Mouse (Mus musculus) forebrain, embryonic 12.5 days (tissue): Measurements from ENCODE around the gene Tbcd. TPM values are rescaled to one million over a fixed set of nuclear protein-coding genes. Genes with fewer than 3 reads are reported as not detected.
"Not testable (repeated sequence)": the region's sequence is repeated elsewhere in the genome, so short reads cannot be mapped to it uniquely, and the experiment has no call there.

Experiments
- ATAC-seq: fragments of 200-750 bp; cut with Nextera tagmentation; 2 replicates; pipeline ENCODE4 v1.8.0; 2017; ENCODE audit warnings: moderate TSS enrichment; ENCODE audit not compliant: low FRiP score
- H3K27ac ChIP-seq: fragments of 300-500 bp; sonication (generic); 2 replicates; pipeline ENCODE4 v1.5.1; 2016; ENCODE audit warnings: mild to moderate bottlenecking
- H3K27me3 ChIP-seq: fragments of 300-500 bp; sonication (generic); 2 replicates; pipeline ENCODE4 v1.6.1; 2016; ENCODE audit warnings: mild to moderate bottlenecking
- H3K36me3 ChIP-seq: fragments of 300-500 bp; sonication (generic); replicated peaks from 2 replicates; pipeline ENCODE4 v1.6.1; 2016; ENCODE audit warnings: mild to moderate bottlenecking
- H3K4me1 ChIP-seq: fragments of 300-500 bp; sonication (generic); 2 replicates; pipeline ENCODE4 v1.6.1; 2016
- H3K4me2 ChIP-seq: fragments of 300-500 bp; sonication (generic); 2 replicates; pipeline ENCODE4 v1.6.1; 2016; ENCODE audit warnings: mild to moderate bottlenecking, moderate library complexity
- H3K4me3 ChIP-seq: fragments of 300-500 bp; sonication (generic); replicated peaks from 2 replicates; pipeline ENCODE4 v1.5.1; 2016; ENCODE audit warnings: mild to moderate bottlenecking
- H3K9ac ChIP-seq: fragments of 300-500 bp; sonication (generic); 2 replicates; pipeline ENCODE4 v1.6.1; 2016; ENCODE audit warnings: mild to moderate bottlenecking
- H3K9me3 ChIP-seq: fragments of 300-500 bp; sonication (generic); 2 replicates; pipeline ENCODE4 v1.6.1; 2016
- WGBS: fragments of 180-500 bp; shearing (Covaris S2); methylation state at CpG from one replicate; pipeline ENCODE4 v1.1.7; 2016; 5-methylcytosine and 5-hydroxymethylcytosine counted together
- polyA plus RNA-seq: library from polyadenylated mRNA; unstranded; fragments of >200 nt; fragmentation: Nextera tagmentation; extraction: Ambion mirVana; gene quantifications from 2 replicates; pipeline ENCODE4 v1.2.1, GENCODE M21; 2016

Tbcd gene
- polyA plus RNA-seq, 1 experiment from 2014 or later: 56.0 TPM

- 59% methylated on average over 10 of the region's 10 CpGs for WGBS
- no peak for ATAC-seq
- no peaks in the 10 kb centered on the region; the same call in 1 of the 2 replicates for H3K36me3 ChIP-seq
Measured at GRCm38 (mm10) chr11:121652547-121653305, 201.0 kb downstream of the Tbcd start.

GRCm38 (mm10) chr11:121653631-121654030 is 201.9 kb downstream of the Tbcd start:
- Histone ChIP-seq H3K9me3 (no peaks in the 10 kb centered on the region), H3K9ac (no peak overlapping the region), H3K4me1 (no peaks in the 10 kb centered on the region), H3K4me3 (no peak overlapping the region), H3K4me2 (no peak overlapping the region), H3K27me3 (no peaks in the 10 kb centered on the region), H3K27ac (no peak overlapping the region), H3K36me3 (no peaks in the 10 kb centered on the region)
- 86% methylated on average over 4 of the region's 4 CpGs for WGBS
- ATAC-seq: no peak

More at GRCm38 (mm10) chr11:121652547-121653305, 201.0 kb downstream of the Tbcd start:
- Histone ChIP-seq H3K27me3 (no peaks in the 10 kb centered on the region), H3K9ac (no peak overlapping the region), H3K9me3 (no peaks in the 10 kb centered on the region), H3K4me3 (no peak overlapping the region), H3K4me2 (no peak overlapping the region), H3K27ac (no peak overlapping the region), H3K4me1 (no peaks in the 10 kb centered on the region)

GRCm38 (mm10) chr11:121654406-121654945 is 202.7 kb downstream of the Tbcd start:
- Histone ChIP-seq H3K9ac (no peak overlapping the region), H3K4me2 (no peak overlapping the region), H3K27ac (no peak overlapping the region), H3K4me3 (no peak overlapping the region), H3K4me1 (no peaks in the 10 kb centered on the region), H3K27me3 (no peaks in the 10 kb centered on the region), H3K36me3 (no peaks in the 10 kb centered on the region), H3K9me3 (no peaks in the 10 kb centered on the region)
- WGBS: 91% methylated on average over 9 of the region's 9 CpGs
- ATAC-seq: no peak

GRCm38 (mm10) chr11:121655166-121655806 is 203.5 kb downstream of the Tbcd start:
- Histone ChIP-seq H3K4me3 (no peak overlapping the region), H3K9me3 (no peaks in the 10 kb centered on the region), H3K4me1 (no peaks in the 10 kb centered on the region), H3K27ac (no peak overlapping the region), H3K9ac (no peak overlapping the region), H3K4me2 (no peak overlapping the region), H3K27me3 (no peaks in the 10 kb centered on the region), H3K36me3 (no peaks in the 10 kb centered on the region)
- no peak for ATAC-seq
- 87% methylated on average over 6 of the region's 6 CpGs for WGBS

- H3K36me3 ChIP-seq: no peaks in the 10 kb centered on the region
Measured at GRCm38 (mm10) chr11:121655807-121656511, 204.2 kb downstream of the Tbcd start.

GRCm38 (mm10) chr11:121658151-121658550 is 206.4 kb downstream of the Tbcd start:
- ATAC-seq: no peak
- H3K36me3 ChIP-seq: no peaks in the 10 kb centered on the region
- WGBS: 67% methylated on average over 1 of the region's 1 CpGs
- H3K9ac ChIP-seq: no peak overlapping the region
- H3K27me3 ChIP-seq: no peaks in the 10 kb centered on the region
- no peak overlapping the region for H3K4me3 ChIP-seq
- H3K27ac ChIP-seq: no peak overlapping the region
- H3K9me3 ChIP-seq: no peaks in the 10 kb centered on the region
- H3K4me2 ChIP-seq: no peak overlapping the region
- H3K4me1 ChIP-seq: no peaks in the 10 kb centered on the region

More at GRCm38 (mm10) chr11:121655807-121656511, 204.2 kb downstream of the Tbcd start:
- Histone ChIP-seq H3K9me3 (no peaks in the 10 kb centered on the region), H3K27me3 (no peaks in the 10 kb centered on the region), H3K4me2 (no peak overlapping the region), H3K27ac (no peak overlapping the region), H3K4me3 (no peak overlapping the region), H3K9ac (no peak overlapping the region), H3K4me1 (no peaks in the 10 kb centered on the region)
- 86% methylated on average over 6 of the region's 6 CpGs for WGBS
- no peak for ATAC-seq

- not testable (repeated sequence) for ATAC-seq
- WGBS: 92% methylated on average over 2 of the region's 2 CpGs
Measured at GRCm38 (mm10) chr11:121660604-121661003, 208.9 kb downstream of the Tbcd start.

GRCm38 (mm10) chr11:121661116-121661515 is 209.4 kb downstream of the Tbcd start:
- H3K9me3 ChIP-seq: no peaks in the 10 kb centered on the region
- no peak overlapping the region for H3K4me2 ChIP-seq
- H3K4me1 ChIP-seq: no peaks in the 10 kb centered on the region
- no peaks in the 10 kb centered on the region for H3K27me3 ChIP-seq
- ATAC-seq: no peak
- 95% methylated on average over 2 of the region's 2 CpGs for WGBS
- no peak overlapping the region for H3K4me3 ChIP-seq
- H3K36me3 ChIP-seq: no peaks in the 10 kb centered on the region
- no peak overlapping the region for H3K9ac ChIP-seq
- no peak overlapping the region for H3K27ac ChIP-seq

More at GRCm38 (mm10) chr11:121660604-121661003, 208.9 kb downstream of the Tbcd start:
- not testable (repeated sequence) for H3K4me3 ChIP-seq, H3K27me3 ChIP-seq, H3K9ac ChIP-seq, H3K9me3 ChIP-seq, H3K27ac ChIP-seq, H3K36me3 ChIP-seq, H3K4me1 ChIP-seq, H3K4me2 ChIP-seq

Other genes with a start within 250 kb of the Tbcd start
- 7.9 and 8.4 TPM in 2 replicates for gene Hexdc, start 247.5 kb upstream of the Tbcd start, polyA plus RNA-seq
- gene Ogfod3, start 247.2 kb upstream of the Tbcd start, polyA plus RNA-seq: 16.1 and 19.7 TPM in 2 replicates
- 33.3 and 34.0 TPM in 2 replicates for gene Cybc1, start 222.6 kb upstream of the Tbcd start, polyA plus RNA-seq
- gene Narf, start 214.7 kb upstream of the Tbcd start, polyA plus RNA-seq: 65.0 and 72.4 TPM in 2 replicates
- 13.0 and 13.8 TPM in 2 replicates for gene Foxk2, start 192.0 kb upstream of the Tbcd start, polyA plus RNA-seq
- 84.0 and 86.5 TPM in 2 replicates for gene Wdr45b, start 97.5 kb upstream of the Tbcd start, polyA plus RNA-seq
- 3.1 and 3.8 TPM in 2 replicates for gene Rab40b, start 63.7 kb upstream of the Tbcd start, polyA plus RNA-seq
- gene Fn3krp, start 30.5 kb upstream of the Tbcd start, polyA plus RNA-seq: 7.3 and 7.7 TPM in 2 replicates
- 0.91 and 1.4 TPM in 2 replicates for gene Fn3k, start 17.0 kb upstream of the Tbcd start, polyA plus RNA-seq
- 0.59 and 0.85 TPM in 2 replicates for gene Zfp750, start 67.4 kb downstream of the Tbcd start, polyA plus RNA-seq
- gene B3gntl1, start 221.2 kb downstream of the Tbcd start, polyA plus RNA-seq: 6.9 and 7.9 TPM in 2 replicates
- 2.1 and 3.2 TPM in 2 replicates for gene Metrnl, start 249.6 kb downstream of the Tbcd start, polyA plus RNA-seq